Mouse (Mus musculus) kidney, adult 2 months (tissue): Measurements from ENCODE around the gene Ftl1. TPM values are rescaled to one million over a fixed set of nuclear protein-coding genes. Genes with fewer than 3 reads are reported as not detected.
"Not testable (repeated sequence)": the region's sequence is repeated elsewhere in the genome, so short reads cannot be mapped to it uniquely, and the experiment has no call there.

Source experiments
- DNase-seq: peaks from one replicate; pipeline ENCODE4 v3.0.0; 2021
- H3K27ac ChIP-seq: fragments of 200-500 bp; 2 replicates; pipeline ENCODE4 v1.5.1; 2012; ENCODE audit warnings: low read depth, low read length, control low read depth, inconsistent platforms; ENCODE audit not compliant: insufficient read depth
- H3K27me3 ChIP-seq: fragments of 200-500 bp; replicated peaks from 2 replicates; pipeline ENCODE4 v1.6.1; 2012; ENCODE audit warnings: mild to moderate bottlenecking, moderate library complexity, low read length, inconsistent platforms; ENCODE audit not compliant: control insufficient read depth, insufficient read depth
- H3K36me3 ChIP-seq: fragments of 200-500 bp; 2 replicates; pipeline ENCODE4 v1.6.1; 2012; ENCODE audit warnings: mild to moderate bottlenecking, moderate library complexity, low read length, inconsistent platforms; ENCODE audit not compliant: control insufficient read depth, insufficient read depth
- H3K4me1 ChIP-seq: fragments of 200-500 bp; 2 replicates; pipeline ENCODE4 v1.6.1; 2011; ENCODE audit warnings: low read length; ENCODE audit not compliant: control insufficient read depth, insufficient read depth
- H3K4me3 ChIP-seq: fragments of 200-500 bp; 2 replicates; pipeline ENCODE4 v1.5.1; 2011; ENCODE audit warnings: mild to moderate bottlenecking, low read depth, low read length, control low read depth; ENCODE audit not compliant: insufficient read depth
- CTCF ChIP-seq: fragments of 200-500 bp; conservative IDR thresholded peaks from 2 replicates; pipeline ENCODE4 v1.5.1; 2011; ENCODE audit warnings: low read depth, mild to moderate bottlenecking, control low read depth, low read length, moderate library complexity, mixed read lengths; ENCODE audit not compliant: insufficient read depth, insufficient read length
- POLR2A ChIP-seq: fragments of 200-500 bp; IDR thresholded peaks from one replicate; pipeline ENCODE4 v1.6.1; 2011; ENCODE audit warnings: low read depth, low read length, control low read depth
- WGBS: fragments of 180-500 bp; shearing (Covaris S2); methylation state at CpG from one replicate; pipeline ENCODE4 v1.1.7; 2018; 5-methylcytosine and 5-hydroxymethylcytosine counted together
- polyA plus RNA-seq: library from polyadenylated mRNA; depleted of rRNA; stranded (reverse); fragments of >200 nt; gene quantifications from 2 replicates; pipeline ENCODE4 v1.2.3, GENCODE M21; 2012

The Ftl1 gene
- polyA plus RNA-seq, 1 experiment, result 8,155 TPM

GRCm38 (mm10) chr7:45463987-45464778, 4.5 kb upstream of the Ftl1 start:
- WGBS, result 83% methylated on average over 7 of the region's 7 CpGs
- Histone ChIP-seq H3K36me3 (no peaks in the 10 kb centered on the region), H3K27me3 (no peaks in the 10 kb centered on the region), H3K4me3 (no peak overlapping the region), H3K4me1 (peaks cover 18% of the 10 kb centered on the region), H3K27ac (no peak overlapping the region)
- no peak for TF ChIP-seq POLR2A
- no peak for TF ChIP-seq CTCF
- peak; percentile 36 for DNase-seq

GRCm38 (mm10) chr7:45462868-45463267, 3.2 kb upstream of the Ftl1 start:
- not testable (repeated sequence) for H3K36me3 ChIP-seq, H3K4me3 ChIP-seq, H3K27ac ChIP-seq, H3K27me3 ChIP-seq, DNase-seq
- H3K4me1 ChIP-seq, result peaks cover 18% of the 10 kb centered on the region
- WGBS, result 76% methylated on average over 4 of the region's 4 CpGs

- no peak overlapping the region for H3K27ac ChIP-seq
- H3K4me3 ChIP-seq, result no peak overlapping the region
- no peak for DNase-seq
- WGBS, result 89% methylated on average over 4 of the region's 4 CpGs
- peaks cover 11% of the 10 kb centered on the region for H3K36me3 ChIP-seq
- H3K27me3 ChIP-seq, result no peaks in the 10 kb centered on the region
- H3K4me1 ChIP-seq, result peaks cover 23% of the 10 kb centered on the region
- TF ChIP-seq POLR2A (no peak), CTCF (no peak)
These were observed 2.6 kb upstream of the Ftl1 start for GRCm38 (mm10) chr7:45462325-45462724.

- no peaks in the 10 kb centered on the region for H3K27me3 ChIP-seq
- TF ChIP-seq POLR2A (no peak), CTCF (no peak)
- H3K4me1 ChIP-seq, result peaks cover 23% of the 10 kb centered on the region
- 84% methylated on average over 4 of the region's 4 CpGs for WGBS
- peaks cover 11% of the 10 kb centered on the region for H3K36me3 ChIP-seq
- peak overlapping the region; percentile 60; the same call in 1 of the 2 replicates for H3K27ac ChIP-seq
- DNase-seq, result no peak
- no peak overlapping the region for H3K4me3 ChIP-seq
These were observed 2.1 kb upstream of the Ftl1 start for GRCm38 (mm10) chr7:45461781-45462180.

GRCm38 (mm10) chr7:45461326-45461725, 1.6 kb upstream of the Ftl1 start:
- H3K36me3 ChIP-seq, result peaks cover 11% of the 10 kb centered on the region
- peaks cover 26% of the 10 kb centered on the region for H3K4me1 ChIP-seq
- peak overlapping the region; percentile 19; the same call in 1 of the 2 replicates for H3K4me3 ChIP-seq
- H3K27me3 ChIP-seq, result no peaks in the 10 kb centered on the region
- TF ChIP-seq POLR2A (no peak), CTCF (no peak)
- 45% methylated on average over 5 of the region's 5 CpGs for WGBS
- H3K27ac ChIP-seq, result peak overlapping the region; percentile 95
- no peak for DNase-seq

- peak overlapping the region; percentile 19 for H3K4me3 ChIP-seq
- WGBS, result 7% methylated on average over 13 of the region's 13 CpGs
- DNase-seq, result peak; percentile 80
- H3K4me1 ChIP-seq, result peaks cover 24% of the 10 kb centered on the region
- peak overlapping the region; percentile 95 for H3K27ac ChIP-seq
- H3K36me3 ChIP-seq, result peaks cover 11% of the 10 kb centered on the region
- TF ChIP-seq CTCF (no peak), POLR2A (no peak)
- H3K27me3 ChIP-seq, result no peaks in the 10 kb centered on the region
These were observed 1.2 kb upstream of the Ftl1 start for GRCm38 (mm10) chr7:45460860-45461314.

- Histone ChIP-seq H3K27ac (peak overlapping the region; percentile 95), H3K27me3 (no peaks in the 10 kb centered on the region), H3K4me1 (peaks cover 19% of the 10 kb centered on the region), H3K4me3 (peak overlapping the region; percentile 49; the same call in 1 of the 2 replicates), H3K36me3 (peaks cover 11% of the 10 kb centered on the region)
- WGBS, result 28% methylated on average over 7 of the region's 7 CpGs
- DNase-seq, result peak; percentile 90
- no peak for TF ChIP-seq POLR2A
- TF ChIP-seq CTCF, result no peak
These were observed 693 bp upstream of the Ftl1 start for GRCm38 (mm10) chr7:45460377-45460776.
